Mouse (Mus musculus) cortical plate, adult 2 months (tissue): ENCODE measurements around the gene Foxj3.

ENCODE experiments used
- CTCF ChIP-seq: fragments of 200-500 bp; IDR thresholded peaks from 2 replicates; pipeline ENCODE4 v1.5.1; 2011; ENCODE audit warnings: mild to moderate bottlenecking, control low read depth, low read length; ENCODE audit not compliant: insufficient read depth; ENCODE audit errors: extremely low read depth
- POLR2A ChIP-seq: fragments of 200-500 bp; IDR thresholded peaks from 2 replicates; pipeline ENCODE4 v1.6.1; 2011; ENCODE audit warnings: mild to moderate bottlenecking, low read length, control low read depth; ENCODE audit not compliant: insufficient read depth; ENCODE audit errors: extremely low read depth

DNA sequence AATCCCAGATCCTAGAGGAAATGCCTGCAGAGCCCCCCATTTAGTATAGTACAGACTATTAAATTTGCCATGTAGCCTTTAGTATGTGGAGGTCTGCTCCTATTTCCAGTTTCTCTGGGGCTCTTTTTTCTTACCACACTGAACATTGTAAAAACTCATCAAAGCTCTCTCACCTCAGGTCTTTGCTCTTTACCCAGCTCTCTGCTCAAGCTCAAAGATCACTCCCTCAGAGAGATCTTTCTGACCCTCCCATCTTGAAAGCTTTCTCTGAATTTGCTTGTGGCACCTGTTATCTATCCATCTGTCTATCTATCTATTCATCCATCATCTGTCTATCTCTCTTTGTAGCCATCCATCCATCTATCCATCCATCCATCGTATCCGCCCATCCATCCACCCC lies 128.4 kb downstream of the Foxj3 start:
- no peak for TF ChIP-seq CTCF
- TF ChIP-seq POLR2A = no peak
